Mouse (Mus musculus) CH12.LX (cell line): ENCODE measurements at regions not wholly inside any gene's neighbourhood (a gene's known extent, or its start where the extent isn't known, plus 50 kb on each side); places are given as distances from the start of the nearest gene placed in this dataset.

Experiments used
- DNase-seq: peaks from one replicate; pipeline ENCODE4 v3.0.0-alpha.2; 2013; ENCODE audit errors: extremely low read depth
- H3K27ac ChIP-seq: 2 replicates; pipeline ENCODE4 v1.5.1; 2012; ENCODE audit warnings: low read depth, mild to moderate bottlenecking, control low read depth, moderate library complexity; ENCODE audit not compliant: insufficient read depth
- H3K27me3 ChIP-seq: replicated peaks from 2 replicates; pipeline ENCODE3; 2012; ENCODE audit warnings: inconsistent platforms
- H3K36me3 ChIP-seq, 2 experiments: replicated peaks in 1 of 2; 2 replicates each; pipeline versions ENCODE3 to v1.6.1; 2012; ENCODE audit warnings: inconsistent platforms in 1 of 2, low read length in 1 of 2, mild to moderate bottlenecking in 1 of 2, mixed read lengths in 1 of 2, moderate library complexity in 1 of 2; ENCODE audit not compliant: control insufficient read depth in 1 of 2, insufficient read depth in 1 of 2
- H3K4me1 ChIP-seq, 2 experiments: 2 replicates each; pipeline ENCODE4 v1.6.1; 2012; ENCODE audit warnings: inconsistent platforms in 1 of 2, moderate library complexity in 1 of 2; ENCODE audit not compliant: insufficient read depth in 2 of 2, control insufficient read depth in 1 of 2
- H3K4me2 ChIP-seq: 2 replicates; pipeline ENCODE4 v1.6.1; 2012; ENCODE audit warnings: low read depth, mild to moderate bottlenecking, control low read depth; ENCODE audit not compliant: poor library complexity, insufficient read depth, severe bottlenecking
- H3K4me3 ChIP-seq, 3 experiments: fragments of 150-350 bp in 1 of 3; sonication (generic) in 1 of 3; replicated peaks in 1 of 3; 2 replicates each; pipeline versions ENCODE3 to v1.5.1; 2011 to 2012; ENCODE audit warnings: low read depth in 2 of 3, low read length in 2 of 3, mild to moderate bottlenecking in 2 of 3, moderate library complexity in 2 of 3, control low read depth in 1 of 3, improper control_type of control experiment in 1 of 3, inconsistent platforms in 1 of 3, mixed read lengths in 1 of 3; ENCODE audit not compliant: poor library complexity in 1 of 3
- H3K79me2 ChIP-seq: replicated peaks from 2 replicates; pipeline ENCODE4 v1.6.1; 2012; ENCODE audit warnings: mild to moderate bottlenecking, moderate library complexity; ENCODE audit not compliant: control insufficient read depth, poor library complexity, insufficient read depth, severe bottlenecking; ENCODE audit errors: extremely low read depth
- H3K9ac ChIP-seq: 2 replicates; pipeline ENCODE4 v1.6.1; 2012; ENCODE audit warnings: low read depth, mild to moderate bottlenecking, control low read depth, moderate library complexity; ENCODE audit not compliant: insufficient read depth
- H3K9me3 ChIP-seq: replicated peaks from 2 replicates; pipeline ENCODE3; 2012; ENCODE audit warnings: low read length, inconsistent platforms, mixed read lengths
- CHD1 ChIP-seq: IDR thresholded peaks from 2 replicates; pipeline ENCODE4 v1.6.1; 2012; ENCODE audit warnings: low read depth, low read length, improper control_type of control experiment, inconsistent platforms
- CHD2 ChIP-seq: IDR thresholded peaks from 2 replicates; pipeline ENCODE4 v1.6.1; 2011; ENCODE audit warnings: low read length, improper control_type of control experiment
- E2F4 ChIP-seq: IDR thresholded peaks from 2 replicates; pipeline ENCODE4 v1.6.1; 2011; ENCODE audit warnings: low read depth, low read length, improper control_type of control experiment; ENCODE audit not compliant: insufficient replicate concordance
- ELF1 ChIP-seq: IDR thresholded peaks from 2 replicates; pipeline ENCODE4 v1.6.1; 2014; ENCODE audit warnings: low read depth, mild to moderate bottlenecking, inconsistent platforms, low read length, improper control_type of control experiment
- ETS1 ChIP-seq: conservative IDR thresholded peaks from 2 replicates; pipeline ENCODE4 v1.6.1; 2012; ENCODE audit warnings: low read depth, mild to moderate bottlenecking, inconsistent platforms, low read length, improper control_type of control experiment, moderate library complexity
- HCFC1 ChIP-seq: IDR thresholded peaks from 2 replicates; pipeline ENCODE4 v1.6.1; 2012; ENCODE audit warnings: low read depth, mild to moderate bottlenecking, inconsistent platforms, low read length, improper control_type of control experiment
- IRF4 ChIP-seq: IDR thresholded peaks from 2 replicates; pipeline ENCODE4 v1.6.1; 2014; ENCODE audit warnings: low read depth, mild to moderate bottlenecking, inconsistent platforms, low read length, improper control_type of control experiment
- KAT2A ChIP-seq: IDR thresholded peaks from 2 replicates; pipeline ENCODE4 v1.6.1; 2012; ENCODE audit warnings: low read length, improper control_type of control experiment, inconsistent platforms; ENCODE audit not compliant: insufficient replicate concordance
- MAX ChIP-seq: IDR thresholded peaks from 2 replicates; pipeline ENCODE4 v1.6.1; 2011; ENCODE audit warnings: low read length, improper control_type of control experiment
- MAZ ChIP-seq: IDR thresholded peaks from 2 replicates; pipeline ENCODE4 v1.6.1; 2012; ENCODE audit warnings: low read depth, mild to moderate bottlenecking, inconsistent platforms, low read length, improper control_type of control experiment, moderate library complexity
- MXI1 ChIP-seq: IDR thresholded peaks from 2 replicates; pipeline ENCODE4 v1.6.1; 2011; ENCODE audit warnings: mild to moderate bottlenecking, low read depth, low read length, improper control_type of control experiment
- MYC ChIP-seq: IDR thresholded peaks from 2 replicates; pipeline ENCODE4 v1.6.1; 2011; ENCODE audit warnings: low read depth, mild to moderate bottlenecking, improper control_type of control experiment, low read length
- NELFE ChIP-seq: IDR thresholded peaks from 2 replicates; pipeline ENCODE4 v1.6.1; 2011; ENCODE audit warnings: low read depth, low read length, improper control_type of control experiment
- SIN3A ChIP-seq: IDR thresholded peaks from 2 replicates; pipeline ENCODE4 v1.6.1; 2012; ENCODE audit warnings: low read length, improper control_type of control experiment, inconsistent platforms
- TCF12 ChIP-seq: IDR thresholded peaks from 2 replicates; pipeline ENCODE4 v1.6.1; 2014; ENCODE audit warnings: low read depth, mild to moderate bottlenecking, inconsistent platforms, low read length, improper control_type of control experiment
- USF1 ChIP-seq: IDR thresholded peaks from 2 replicates; pipeline ENCODE4 v1.6.1; 2014; ENCODE audit warnings: low read depth, mild to moderate bottlenecking, inconsistent platforms, low read length, improper control_type of control experiment
- ZC3H11A ChIP-seq: IDR thresholded peaks from 2 replicates; pipeline ENCODE4 v1.6.1; 2012; ENCODE audit warnings: low read depth, mild to moderate bottlenecking, inconsistent platforms, low read length, improper control_type of control experiment
- ZKSCAN1 ChIP-seq: IDR thresholded peaks from 2 replicates; pipeline ENCODE4 v1.6.1; 2012; ENCODE audit warnings: low read depth, inconsistent platforms, low read length, improper control_type of control experiment, borderline replicate concordance
- ZMIZ1 ChIP-seq: IDR thresholded peaks from 2 replicates; pipeline ENCODE4 v1.6.1; 2012; ENCODE audit warnings: low read depth, mild to moderate bottlenecking, inconsistent platforms, low read length, improper control_type of control experiment
- ZNF384 ChIP-seq: IDR thresholded peaks from 2 replicates; pipeline ENCODE4 v1.6.1; 2012; ENCODE audit warnings: low read depth, low read length, improper control_type of control experiment, inconsistent platforms
- dilution Hi-C: fragments of 300-500 bp; cut with MboI; formaldehyde crosslinking; loops from 2 replicates; pipeline ENCODE4 v1.14.3; 2020; ENCODE audit warnings: low sequenced_read_pairs; ENCODE audit not compliant: extremely low pct_unique_long_range_greater_than_20kb, extremely low pct_ligation_motif_present
- in situ Hi-C: fragments of 300-500 bp; cut with MboI; formaldehyde crosslinking; loops from 3 replicates; pipeline ENCODE4 v1.14.3; 2019; ENCODE audit warnings: low sequenced_read_pairs, low pct_ligation_motif_present, low pct_unique_long_range_greater_than_20kb, mixed read lengths

DNA sequence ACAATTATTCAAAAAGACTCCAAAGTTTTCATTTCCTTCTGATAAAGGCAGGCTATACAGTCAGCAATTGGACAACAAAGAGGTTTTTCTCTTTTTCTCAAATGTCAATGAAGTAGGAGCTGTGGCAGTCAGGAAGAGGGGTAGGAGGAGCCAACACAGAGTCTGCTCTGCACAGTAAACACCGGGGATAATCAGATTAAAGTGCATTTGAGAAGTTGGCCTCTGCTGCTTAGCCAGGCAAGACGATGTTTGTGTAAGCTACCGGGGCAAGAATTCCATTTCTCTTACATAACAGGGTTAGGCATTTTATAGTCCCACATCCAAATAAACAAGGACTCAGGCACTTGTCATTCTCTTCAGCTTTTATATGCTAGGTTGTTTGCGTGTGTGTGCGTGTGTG lies 91.4 kb downstream of the Kcne4 start:
- DNase-seq: no peak
- Histone ChIP-seq H3K4me1 (no peaks in the 10 kb centered on the region), H3K79me2 (no peaks in the 10 kb centered on the region), H3K9ac (no peak overlapping the region), H3K27me3 (no peaks in the 10 kb centered on the region)
- TF ChIP-seq ZMIZ1 (no peak), HCFC1 (no peak)
- TF ChIP-seq, all 38 proteins: peak for 0
- H3K4me3 ChIP-seq: no peak overlapping the region
- no peak overlapping the region for H3K4me2 ChIP-seq
- no peaks in the 10 kb centered on the region for H3K9me3 ChIP-seq
- no peaks in the 10 kb centered on the region for H3K36me3 ChIP-seq
- in situ Hi-C loops (no loop called here), dilution Hi-C loops (no loop called here)
- H3K27ac ChIP-seq: no peak overlapping the region

GRCm38 (mm10) chr1:78913791-78914190 lies 97.2 kb downstream of the Kcne4 start:
- Histone ChIP-seq H3K9me3 (no peaks in the 10 kb centered on the region), H3K27me3 (no peaks in the 10 kb centered on the region), H3K27ac (no peak overlapping the region), H3K4me2 (peak overlapping the region; percentile 62), H3K4me1 (peaks cover 0 to 3% of the 10 kb centered on the region in 2 experiments; a peak in 1 of 4 replicates), H3K4me3 (no peak overlapping the region), H3K36me3 (no peaks in the 10 kb centered on the region), H3K9ac (no peak overlapping the region), H3K79me2 (no peaks in the 10 kb centered on the region)
- in situ Hi-C loops: no loop called here
- no peak for DNase-seq
- no peak for TF ChIP-seq MAZ
- no peak for TF ChIP-seq KAT2A
- TF ChIP-seq ZMIZ1: no peak
- TF ChIP-seq NELFE: no peak
- no peak for TF ChIP-seq IRF4
- no peak for TF ChIP-seq ETS1
- dilution Hi-C loops: no loop called here

GRCm38 (mm10) chr1:78919863-78920262 lies 103.3 kb downstream of the Kcne4 start:
- Histone ChIP-seq H3K27ac (no peak overlapping the region), H3K4me1 (no peaks in the 10 kb centered on the region), H3K9ac (no peak overlapping the region), H3K27me3 (no peaks in the 10 kb centered on the region), H3K9me3 (no peaks in the 10 kb centered on the region), H3K36me3 (no peaks in the 10 kb centered on the region), H3K4me2 (no peak overlapping the region), H3K4me3 (no peak overlapping the region), H3K79me2 (no peaks in the 10 kb centered on the region)
- dilution Hi-C loops (no loop called here), in situ Hi-C loops (no loop called here)
- DNase-seq: no peak
- TF ChIP-seq ZC3H11A (no peak), CHD1 (no peak), USF1 (no peak), MYC (no peak), MAX (no peak), ETS1 (no peak), MXI1 (no peak), KAT2A (no peak), NELFE (no peak), IRF4 (no peak), SIN3A (no peak), TCF12 (no peak), ZNF384 (no peak), CHD2 (no peak), E2F4 (no peak), ZKSCAN1 (no peak), ELF1 (no peak)
